Mouse (Mus musculus): ENCODE results near the gene Smim24.

DNA sequence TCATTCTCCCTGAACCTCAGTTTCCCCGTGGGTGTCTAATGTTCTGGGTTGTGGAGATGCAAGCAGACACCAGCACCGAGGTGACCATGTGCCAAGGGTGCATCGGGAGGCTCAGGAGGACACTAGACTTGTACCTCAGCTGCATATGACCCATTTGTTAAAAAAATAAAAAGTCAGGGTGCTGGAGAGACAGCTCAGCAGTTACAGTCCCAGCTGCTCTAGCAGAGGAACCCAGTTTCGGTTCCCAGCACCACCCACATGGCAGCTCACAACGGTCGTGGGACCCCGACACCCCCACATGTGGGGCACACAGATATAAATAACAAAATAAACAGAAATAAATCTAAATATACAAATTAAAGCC, 35.6 kb downstream of the Smim24 start:
- TF ChIP-seq CTCF (IDR thresholded peaks at IDR 0.05; ENCODE audit: low read depth, low read length) (no peak), EP300 (IDR thresholded peaks at IDR 0.05; ENCODE audit: insufficient read depth, low read depth, low read length) (no peak), POLR2A (IDR thresholded peaks at IDR 0.05; ENCODE audit: insufficient read depth, low read length) (no peak)

All from ES-Bruce4 (cell line).